Mouse (Mus musculus) Patski (cell line): Measurements from ENCODE around the gene Mau2. TPM values are rescaled to one million over a fixed set of nuclear protein-coding genes. Genes with fewer than 3 reads are reported as not detected.
A peak's percentile ranks its signal among the peaks of the same experiment; 100 is the strongest.

Source experiments
- ATAC-seq: fragments of 100-300 bp; one replicate; pipeline ENCODE4 v1.8.0; 2021
- CTCF ChIA-PET: fragments of 350-600 bp; sonication (Branson Sonifier 250); formaldehyde crosslinking; loops from one replicate; lab custom pipeline; 2022; ENCODE audit warnings: inconsistent platforms; lab: Charles Lee
- POLR2A ChIA-PET: fragments of 350-600 bp; sonication (Branson Sonifier 250); formaldehyde crosslinking; loops from one replicate; lab custom pipeline; 2022; ENCODE audit warnings: antibody characterized with exemption, inconsistent platforms; lab: Charles Lee
- DNase-seq: peaks from one replicate; pipeline ENCODE4 v3.0.0-alpha.2; 2011; ENCODE audit warnings: low read depth, low spot score
- H3K27me3 ChIP-seq: fragments of 371-371 bp; one replicate; pipeline ENCODE4 v1.5.1; 2021
- CTCF ChIP-seq: fragments of 100-300 bp; IDR thresholded peaks from one replicate; pipeline ENCODE4 v1.5.1; 2021
- in situ Hi-C: fragments of 300-500 bp; cut with MboI; formaldehyde crosslinking; loops from 3 replicates; pipeline ENCODE4 v1.11.1; 2018; ENCODE audit warnings: low pct_unique_long_range_greater_than_20kb, mixed read lengths
- polyA plus RNA-seq: library from polyadenylated mRNA; unstranded; gene quantifications from one replicate; pipeline ENCODE4 v1.2.3, GENCODE M21; 2021

The Mau2 gene
- 53.4 TPM for polyA plus RNA-seq

- POLR2A ChIA-PET: interaction anchor here (0.6 to 1.4 kb wide), 3 partner anchors 8 to 126 kb away, joined by 3 to 5 read pairs (median 4); no protein-coding TSS in a partner anchor
Measured at GRCm38 (mm10) chr8:70042583-70043455, at the start of gene Mau2, which contains the start of gene Sugp1. Mau2 (minus strand) TSS chr8:70042734. Sugp1 (plus strand) TSS chr8:70042813.

GRCm38 (mm10) chr8:70089296-70089960 is 46.9 kb upstream of the Mau2 start:
- no peak for TF ChIP-seq CTCF
- in situ Hi-C loops: no loop called here
- no peak for DNase-seq
- ATAC-seq: no peak
- POLR2A ChIA-PET: no interaction called here
- CTCF ChIA-PET: no interaction called here
- peaks cover 10% of the 10 kb centered on the region for H3K27me3 ChIP-seq

More at GRCm38 (mm10) chr8:70042583-70043455, at the start of gene Mau2, which contains the start of gene Sugp1:
- H3K27me3 ChIP-seq: no peaks in the 10 kb centered on the region
- ATAC-seq (peak; percentile 85), DNase-seq (peak; percentile 89)
- in situ Hi-C loops: no loop called here
- TF ChIP-seq CTCF: no peak
- CTCF ChIA-PET: no interaction called here

DNA sequence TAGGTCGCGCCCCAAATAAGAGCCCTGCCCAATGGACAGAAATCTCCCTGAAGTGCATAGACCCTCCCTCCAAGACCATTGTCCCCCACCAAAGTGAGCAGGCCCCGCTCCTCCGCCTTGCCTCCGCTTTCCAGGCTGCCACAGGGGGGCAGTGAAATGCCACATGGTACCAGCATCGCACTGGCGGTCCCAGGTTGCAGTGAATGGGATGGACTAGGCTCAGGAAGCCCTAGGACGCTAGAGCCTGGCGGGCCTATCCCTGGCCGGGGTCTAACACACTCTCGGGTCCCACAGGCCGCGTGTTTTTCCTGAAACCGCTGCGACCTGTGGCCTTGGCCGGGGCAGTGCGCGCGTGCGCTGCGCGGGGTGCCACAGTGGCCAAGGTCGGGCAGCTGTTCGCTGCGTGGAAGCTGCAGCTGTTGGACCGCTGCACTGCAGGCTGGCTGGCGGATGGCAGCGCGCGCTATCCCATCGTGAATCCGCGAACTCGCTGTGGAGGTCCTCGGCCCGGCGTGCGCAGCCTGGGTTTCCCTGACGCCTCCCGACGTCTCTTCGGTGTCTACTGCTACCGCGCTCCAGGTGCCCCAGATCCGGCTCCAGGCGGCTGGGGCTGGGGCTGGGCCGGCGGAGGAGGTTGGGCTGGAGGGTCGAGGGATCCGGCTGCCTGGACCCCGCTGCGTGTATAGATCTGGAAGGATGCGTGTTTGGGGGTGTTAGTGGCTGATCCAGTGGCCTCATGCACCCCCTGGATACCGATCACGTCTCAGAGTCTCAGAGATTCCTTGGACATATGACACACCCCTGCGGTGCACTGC is 45.5 kb upstream of the Mau2 start:
- in situ Hi-C loops: no loop called here
- ATAC-seq: peak; percentile 21
- ChIA-PET POLR2A (no interaction called here), CTCF (no interaction called here)
- peaks cover 10% of the 10 kb centered on the region for H3K27me3 ChIP-seq
- no peak for DNase-seq
- no peak for TF ChIP-seq CTCF

- no peak for ATAC-seq
- in situ Hi-C loops: no loop called here
Measured at GRCm38 (mm10) chr8:70087237-70087636, 44.7 kb upstream of the Mau2 start.

GRCm38 (mm10) chr8:70086151-70086550 is 43.6 kb upstream of the Mau2 start:
- no peak for TF ChIP-seq CTCF
- in situ Hi-C loops: no loop called here
- DNase-seq (no peak), ATAC-seq (no peak)
- peaks cover 10% of the 10 kb centered on the region for H3K27me3 ChIP-seq
- ChIA-PET POLR2A (no interaction called here), CTCF (no interaction called here)

More at GRCm38 (mm10) chr8:70087237-70087636, 44.7 kb upstream of the Mau2 start:
- no peak for DNase-seq
- peaks cover 10% of the 10 kb centered on the region for H3K27me3 ChIP-seq
- ChIA-PET POLR2A (no interaction called here), CTCF (no interaction called here)
- TF ChIP-seq CTCF: no peak

- in situ Hi-C loops: no loop called here
Measured at GRCm38 (mm10) chr8:70084191-70085065, 41.9 kb upstream of the Mau2 start.

DNA sequence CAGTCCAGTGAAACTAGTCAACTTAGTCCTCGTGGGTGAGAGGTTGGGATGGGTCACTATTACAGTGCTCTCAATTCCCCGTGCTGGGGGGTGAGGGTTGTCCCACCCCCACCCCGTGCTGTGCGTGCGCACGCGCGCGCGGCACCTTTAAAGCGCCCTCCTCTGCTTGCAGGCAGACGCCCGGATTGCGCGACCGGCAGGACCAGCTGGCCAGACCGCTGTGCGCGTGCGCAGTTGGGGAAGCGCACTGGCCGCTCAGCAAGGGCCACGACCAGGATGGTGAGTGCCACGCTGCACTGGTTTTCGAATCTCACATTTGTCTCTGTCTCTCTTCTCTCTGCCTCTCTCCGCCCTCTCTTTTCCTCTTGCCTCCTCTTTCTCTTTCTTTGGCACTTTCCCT is 40.8 kb upstream of the Mau2 start, which contains the start of gene Hapln4:
TSS of gene Hapln4 (plus strand) at position 173 of the 400 bp plus-strand sequence.
- no peak for TF ChIP-seq CTCF
- ChIA-PET POLR2A (interaction anchor here (0.7 to 1.4 kb wide), 3 partner anchors 11 to 13 kb away, joined by 3 to 4 read pairs (median 3); partner anchors contain the start of gene Tm6sf2), CTCF (no interaction called here)
- H3K27me3 ChIP-seq: peaks cover 8% of the 10 kb centered on the region
- ATAC-seq (no peak), DNase-seq (no peak)
- in situ Hi-C loops: no loop called here

More at GRCm38 (mm10) chr8:70084191-70085065, 41.9 kb upstream of the Mau2 start:
- TF ChIP-seq CTCF: no peak
- ATAC-seq (no peak), DNase-seq (no peak)
- POLR2A ChIA-PET: no interaction called here
- CTCF ChIA-PET: interaction anchor here (0.8 kb wide), 1 partner anchor 13 kb away, joined by 3 read pairs; no protein-coding TSS in a partner anchor
- peaks cover 10% of the 10 kb centered on the region for H3K27me3 ChIP-seq

- ChIA-PET CTCF (no interaction called here), POLR2A (no interaction called here)
- no peak for TF ChIP-seq CTCF
- H3K27me3 ChIP-seq: peaks cover 4% of the 10 kb centered on the region
- no peak for ATAC-seq
- in situ Hi-C loops: no loop called here
- DNase-seq: no peak
Measured at GRCm38 (mm10) chr8:70081976-70082375, 39.4 kb upstream of the Mau2 start.

GRCm38 (mm10) chr8:70073682-70074081 is 31.1 kb upstream of the Mau2 start:
- no peak for TF ChIP-seq CTCF
- in situ Hi-C loops: no loop called here
- CTCF ChIA-PET: no interaction called here
- DNase-seq: no peak
- H3K27me3 ChIP-seq: no peaks in the 10 kb centered on the region
- no peak for ATAC-seq
- POLR2A ChIA-PET: no interaction called here
